Mouse (Mus musculus): ENCODE results near the gene Zscan20.
A peak's percentile ranks its signal among the peaks of the same experiment; 100 is the strongest.
"Not testable (repeated sequence)": the region's sequence is repeated elsewhere in the genome, so short reads cannot be mapped to it uniquely, and the experiment has no call there.

The Zscan20 gene

DNA sequence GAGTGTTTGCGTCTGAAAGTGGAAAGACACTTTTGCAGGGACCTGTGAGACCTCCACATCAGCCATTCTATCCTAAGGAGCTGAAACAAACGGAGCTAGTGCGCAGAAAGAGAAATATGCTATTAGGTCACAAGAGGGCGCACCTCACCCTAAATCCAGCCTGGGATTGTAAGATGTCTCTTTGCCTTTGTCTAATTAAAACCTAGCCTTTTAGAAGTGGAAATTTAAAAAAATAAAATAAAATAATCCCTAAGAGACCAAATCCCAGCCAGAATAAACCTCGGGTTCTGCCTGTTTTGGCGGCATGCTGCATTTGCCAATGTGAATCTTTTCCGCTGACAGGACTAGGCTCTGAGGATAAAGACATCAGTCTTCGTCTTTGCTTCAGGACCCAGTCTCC, 3.4 kb upstream of the Zscan20 start:
- peak in 1 of 2 experiments; percentile 27 for DNase-seq

GRCm38 (mm10) chr4:128611726-128612125, 1.8 kb upstream of the Zscan20 start:
- not testable (repeated sequence) for DNase-seq

DNA sequence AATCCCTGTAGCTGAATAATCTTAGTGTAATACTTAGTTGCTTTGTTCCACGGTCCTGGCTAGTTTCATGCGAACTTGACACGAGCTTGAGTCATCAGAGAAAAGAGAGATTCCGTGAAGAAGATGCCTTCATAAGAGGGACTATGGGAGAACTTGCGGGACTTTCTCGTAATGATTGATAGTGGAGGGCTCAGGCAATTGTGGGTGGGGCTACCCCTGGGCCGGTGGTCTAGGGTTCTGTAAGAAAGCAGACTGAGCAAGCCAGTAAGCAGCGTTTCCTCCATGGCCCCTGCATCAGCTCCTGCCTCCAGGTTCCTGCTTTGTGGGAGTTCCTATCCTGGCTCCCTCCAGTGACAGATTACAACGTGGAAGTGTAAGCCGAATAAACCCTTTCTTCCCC, 808 bp upstream of the Zscan20 start:
- DNase-seq: peak in 1 of 2 experiments; percentile 35

GRCm38 (mm10) chr4:128609276-128609924, 498 bp downstream of the Zscan20 start:
- DNase-seq: no peak

GRCm38 (mm10) chr4:128607661-128608060, 2.2 kb downstream of the Zscan20 start:
- DNase-seq: no peak

DNA sequence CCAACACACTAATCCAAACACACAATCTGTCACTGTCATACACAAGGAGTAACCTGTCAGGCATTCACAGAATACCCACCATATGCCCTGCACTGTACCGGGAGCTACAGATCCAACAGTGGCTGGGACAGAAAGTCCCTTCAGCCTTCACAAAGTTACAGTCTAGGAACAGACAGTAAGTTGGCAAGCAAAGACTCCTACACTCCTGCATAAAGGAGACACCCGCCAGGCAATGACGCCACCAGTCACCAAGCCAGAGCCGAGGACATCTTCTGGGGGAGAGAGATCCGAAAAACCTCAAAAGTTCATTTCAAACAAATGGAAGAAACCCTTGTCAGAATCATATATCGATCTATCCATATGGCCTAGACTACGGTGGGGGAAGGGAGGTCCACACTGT, 3.3 kb downstream of the Zscan20 start:
- no peak for DNase-seq

DNA sequence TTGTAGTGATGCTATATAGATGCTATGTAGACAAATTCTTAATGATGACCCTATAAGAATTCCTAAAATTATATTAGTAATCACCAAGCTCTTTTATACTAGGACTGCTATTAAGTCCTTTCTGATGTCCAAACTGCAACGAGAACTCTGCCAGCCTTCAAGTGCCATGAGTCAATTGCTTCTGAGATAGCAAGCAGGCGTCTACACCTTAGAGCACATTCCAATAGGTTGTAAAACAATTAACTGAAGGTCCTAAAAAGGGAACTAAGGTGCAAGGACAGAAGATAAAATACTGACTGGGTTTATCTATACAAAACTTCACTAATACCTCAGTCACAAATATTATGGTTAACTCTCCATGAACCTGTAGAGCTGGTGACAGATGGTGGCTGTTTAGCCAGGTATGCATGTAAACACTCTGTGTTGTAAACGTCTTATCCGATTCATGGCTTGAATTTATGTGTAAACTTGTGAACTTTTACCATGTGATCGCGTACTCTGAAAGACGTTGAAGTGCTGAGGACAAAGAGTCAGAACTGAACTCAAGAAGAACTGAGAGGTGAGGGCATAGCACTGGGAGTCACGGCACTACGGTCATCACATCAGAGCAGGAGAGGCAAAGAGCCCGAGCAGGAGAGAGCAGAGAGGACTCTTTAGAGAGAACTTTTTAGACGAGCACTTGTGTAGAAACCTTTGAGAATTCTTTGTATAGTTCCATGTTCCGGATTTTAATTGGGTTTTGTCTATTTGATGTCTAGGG, 11.9 kb downstream of the Zscan20 start:
- DNase-seq: no peak

DNA sequence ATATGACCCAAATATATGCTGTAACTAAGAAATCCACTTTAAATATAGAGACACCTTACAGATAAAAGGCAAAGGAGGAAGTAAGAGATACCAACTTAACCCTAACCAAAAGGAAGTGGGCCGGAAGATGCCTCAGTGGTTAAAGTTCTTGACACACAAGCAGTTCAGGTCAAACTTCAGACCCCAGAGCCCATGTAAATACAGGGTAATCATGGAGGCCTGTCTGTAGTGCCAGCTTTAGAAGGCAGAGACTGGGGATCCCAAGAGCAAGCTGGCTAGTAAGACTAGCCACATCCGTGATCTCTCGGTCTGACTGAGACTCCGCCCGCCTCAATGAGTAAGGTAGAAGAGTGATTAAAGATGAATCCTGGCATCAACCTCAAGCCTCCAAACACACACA, 15.8 kb downstream of the Zscan20 start:
- peak in 1 of 2 experiments; percentile 30 for DNase-seq

- no peak for DNase-seq
These were observed 16.6 kb downstream of the Zscan20 start for GRCm38 (mm10) chr4:128593286-128593685.

DNA sequence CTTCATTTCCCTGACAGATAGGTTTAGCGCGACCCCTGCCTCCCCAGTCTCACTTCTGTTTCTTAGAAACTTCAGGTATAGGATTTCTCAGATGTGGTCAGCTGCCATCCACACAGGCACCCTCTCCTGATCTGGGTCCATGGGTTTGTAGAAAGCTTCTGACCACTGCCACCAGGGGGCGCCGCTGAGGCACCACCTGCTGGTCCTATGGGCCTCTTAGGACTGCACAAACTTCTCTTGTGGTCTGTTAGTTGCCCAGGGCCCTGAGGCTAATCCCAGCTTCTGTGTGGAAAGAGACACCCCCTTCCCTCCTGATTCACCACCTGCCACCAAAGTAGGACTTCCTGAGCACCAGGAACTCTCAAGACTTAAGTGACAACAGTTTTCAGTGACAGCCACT, 30.7 kb downstream of the Zscan20 start:
- DNase-seq: peak; percentile 52 to 60

GRCm38 (mm10) chr4:128575811-128576210, 34.1 kb downstream of the Zscan20 start:
- no peak for DNase-seq

DNA sequence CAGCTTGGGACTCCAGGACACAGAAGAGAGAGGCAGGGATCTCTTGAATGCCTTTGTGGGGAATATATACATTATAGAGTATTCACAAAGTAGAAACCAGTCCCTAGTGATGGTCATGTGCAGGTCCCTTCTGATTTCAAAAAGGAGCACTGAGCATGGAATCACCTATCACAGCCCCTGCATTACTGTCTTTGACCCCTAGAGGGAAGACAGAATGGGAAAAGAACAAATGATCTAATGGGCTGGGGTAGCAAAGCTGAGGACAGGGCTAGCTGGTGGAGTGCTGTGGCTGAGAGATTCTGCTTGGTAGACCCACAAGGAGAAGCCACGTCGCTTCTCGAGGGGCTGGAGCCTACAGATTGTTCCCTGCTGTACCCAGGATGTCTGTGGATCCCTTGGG, 49.6 kb downstream of the Zscan20 start:
- no peak for DNase-seq

- no peak for DNase-seq
These were observed 55.7 kb downstream of the Zscan20 start for GRCm38 (mm10) chr4:128554198-128554597.

- DNase-seq: no peak
These were observed 59.1 kb downstream of the Zscan20 start for GRCm38 (mm10) chr4:128550756-128551155.

DNA sequence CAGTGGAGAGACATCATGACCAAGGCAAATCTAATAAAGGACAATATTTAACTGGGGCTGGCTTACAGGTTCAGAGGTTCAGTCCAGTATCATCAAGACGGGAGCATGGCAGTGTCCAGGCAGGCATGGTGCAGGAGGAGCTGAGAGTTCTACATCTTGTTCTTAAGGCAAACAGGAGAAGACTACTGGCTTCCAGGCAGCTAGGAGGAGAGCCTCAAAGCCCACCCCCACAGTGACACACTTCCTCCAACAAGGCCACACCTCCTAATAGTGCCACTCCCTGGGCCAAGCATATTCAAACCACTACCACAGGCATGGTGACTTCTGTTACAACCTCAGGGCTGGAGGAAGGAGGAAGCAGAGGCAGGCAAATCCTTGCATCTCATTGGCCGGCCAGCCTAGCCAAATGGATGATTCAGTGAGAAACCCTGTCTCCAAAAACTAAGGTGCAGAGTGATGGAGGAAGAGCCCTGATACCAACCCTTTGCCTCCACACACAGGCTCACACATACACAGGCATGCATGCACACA, 65.9 kb downstream of the Zscan20 start:
- DNase-seq: not testable (repeated sequence)

DNA sequence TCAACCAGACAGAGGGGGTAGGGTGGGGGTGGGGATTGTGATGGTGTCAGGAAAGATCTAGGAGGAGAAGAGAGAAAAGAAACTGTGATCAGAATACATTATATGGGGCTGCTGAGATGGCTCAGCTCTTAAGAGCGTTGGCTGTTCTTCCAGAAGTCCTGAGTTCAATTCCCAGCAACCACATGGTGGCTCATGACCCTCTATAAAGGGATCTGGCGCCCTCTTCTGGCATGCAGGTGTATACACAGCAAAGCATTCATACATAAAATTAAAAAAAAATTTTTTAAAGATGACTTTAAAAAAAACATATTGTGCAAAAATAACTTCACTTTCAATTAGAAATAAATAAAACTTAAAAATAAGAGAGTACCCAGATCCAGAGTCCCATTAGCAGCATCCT, 66.5 kb downstream of the Zscan20 start:
- DNase-seq: no peak
